Mouse (Mus musculus) urinary bladder, postnatal 25 days (tissue): ENCODE results near the gene Rft1.

Experiments
- DNase-seq: peaks from one replicate; pipeline ENCODE4 v3.0.0; 2022; ENCODE audit warnings: low spot score

Rft1 gene

DNA sequence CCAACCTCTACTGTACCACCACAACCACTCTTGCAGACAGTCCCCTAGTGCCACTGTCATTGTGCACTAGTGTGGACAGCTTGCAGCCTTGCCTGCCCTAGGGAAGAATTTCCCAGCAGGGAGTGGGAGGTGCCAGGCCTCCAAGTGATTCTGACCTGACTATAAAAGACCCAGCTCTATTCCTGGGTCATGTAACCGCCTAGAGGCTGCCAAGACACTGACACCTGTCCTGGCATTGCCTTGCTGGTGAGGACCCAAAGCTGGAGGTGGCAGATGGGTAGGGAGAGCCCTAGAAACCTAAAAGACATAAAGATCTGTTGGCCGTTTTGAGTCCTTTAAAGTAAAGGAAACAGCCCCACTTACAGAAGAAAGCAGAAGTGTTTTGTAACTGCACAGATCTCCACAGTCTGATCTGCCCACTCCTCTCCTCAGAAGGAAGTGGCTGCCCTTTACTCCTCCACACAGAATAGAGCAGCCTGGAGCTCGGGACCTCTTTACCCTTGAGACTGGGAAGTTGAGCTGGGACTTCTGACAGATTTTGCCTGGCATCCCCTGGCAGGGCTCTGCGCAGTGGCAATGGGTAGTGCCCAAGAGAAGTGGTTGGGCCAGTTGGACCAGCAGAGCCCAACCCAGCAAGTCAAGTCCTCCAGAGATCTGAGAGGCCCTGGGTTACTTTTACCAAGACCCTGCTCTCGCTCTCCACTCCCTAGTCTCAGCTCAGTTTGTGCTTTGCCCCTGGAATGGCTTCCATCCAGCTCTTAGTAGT is 23.2 kb upstream of the Rft1 start:
- peak; percentile 40 for DNase-seq

DNA sequence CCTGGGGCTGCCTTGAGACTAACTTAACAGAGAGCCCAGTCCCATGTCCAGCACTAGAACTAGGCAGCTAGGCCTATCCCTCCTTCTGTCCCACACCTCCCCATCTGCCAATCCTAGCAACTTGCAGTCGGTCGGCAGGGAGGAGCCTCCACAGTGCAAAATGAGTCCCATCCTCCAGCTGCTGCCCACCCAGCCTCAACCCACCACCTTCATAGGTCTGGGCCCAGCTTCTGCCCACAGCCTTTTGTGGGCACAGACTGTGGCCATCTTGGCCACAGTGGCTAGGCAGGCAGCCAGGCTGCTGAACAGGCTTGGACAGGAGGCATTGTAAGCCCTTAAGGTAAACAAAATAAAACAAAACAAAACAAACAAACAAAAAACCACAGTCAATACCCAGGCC is 22.3 kb upstream of the Rft1 start:
- DNase-seq = no peak

DNA sequence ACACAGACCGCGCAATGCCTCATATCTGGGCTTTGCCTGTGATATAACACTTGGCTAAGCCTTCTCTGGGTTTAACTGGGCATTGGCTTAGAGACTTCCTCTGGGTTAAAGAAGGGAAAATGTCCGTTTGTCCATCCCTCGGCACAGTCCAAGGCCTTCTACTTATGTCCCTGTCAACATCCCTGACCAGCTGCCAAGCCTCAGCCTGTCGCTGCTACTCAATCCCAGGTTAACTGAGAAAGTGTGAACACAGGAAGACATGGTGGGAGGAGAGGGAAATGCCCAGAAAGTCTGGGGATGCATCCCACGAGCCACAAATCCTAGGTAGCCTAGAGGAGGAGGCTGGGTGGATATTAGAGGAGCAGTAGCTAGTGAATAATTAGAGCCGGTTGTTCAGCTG is 20.5 kb upstream of the Rft1 start:
- DNase-seq = no peak

DNA sequence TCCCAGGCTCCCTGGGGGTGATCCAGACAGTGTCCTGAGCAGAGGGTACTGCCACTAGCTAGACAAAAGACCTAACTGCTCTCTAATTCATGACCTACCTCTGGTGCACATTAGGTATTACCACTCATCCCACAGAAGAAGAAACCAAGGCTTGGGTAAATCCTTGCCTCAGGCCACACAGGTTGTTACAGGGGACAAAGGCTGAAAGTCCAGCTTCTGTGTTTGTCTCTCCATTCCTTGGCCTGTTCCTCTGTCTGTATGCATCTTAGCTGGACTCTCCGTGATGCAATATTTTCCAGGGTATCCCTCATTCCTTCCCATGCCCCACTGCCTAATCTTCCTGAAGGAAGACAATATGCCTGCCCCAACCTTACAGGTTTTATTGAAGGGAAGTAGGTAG is 19.7 kb upstream of the Rft1 start:
- DNase-seq = no peak

DNA sequence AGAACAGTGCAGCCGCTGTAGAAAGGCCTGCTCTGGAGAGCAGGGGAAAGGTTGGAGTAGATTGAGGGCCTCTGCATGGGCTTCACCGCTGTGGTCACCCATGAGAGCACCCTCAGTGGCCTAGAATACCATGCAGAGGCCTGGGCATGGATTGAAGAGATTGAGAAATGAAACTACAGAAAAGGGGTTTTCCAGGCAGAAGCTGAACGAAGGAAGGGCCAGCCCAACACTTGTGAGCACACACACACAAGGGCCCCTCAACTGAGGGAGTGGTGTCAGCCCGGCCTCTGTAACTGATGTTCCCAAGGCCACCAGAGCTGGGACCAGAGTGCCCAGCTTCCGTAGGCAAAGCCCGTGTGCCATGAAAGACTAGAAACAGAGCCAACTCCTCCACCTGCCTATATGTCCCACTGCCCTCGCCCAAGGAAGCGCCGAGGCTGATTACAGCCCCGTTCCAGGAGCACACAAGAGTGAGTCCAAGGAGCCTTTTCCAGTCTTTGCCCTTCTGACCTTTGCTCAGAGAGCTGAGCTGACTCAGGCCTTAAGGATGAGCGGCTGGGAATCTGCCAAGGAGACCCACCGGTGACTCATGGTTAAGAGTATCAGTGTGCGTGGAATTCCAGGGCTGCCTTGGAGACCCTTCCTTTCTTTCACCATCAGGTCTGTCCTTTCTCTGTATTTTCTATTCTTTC is 18.8 kb upstream of the Rft1 start:
- DNase-seq = no peak

DNA sequence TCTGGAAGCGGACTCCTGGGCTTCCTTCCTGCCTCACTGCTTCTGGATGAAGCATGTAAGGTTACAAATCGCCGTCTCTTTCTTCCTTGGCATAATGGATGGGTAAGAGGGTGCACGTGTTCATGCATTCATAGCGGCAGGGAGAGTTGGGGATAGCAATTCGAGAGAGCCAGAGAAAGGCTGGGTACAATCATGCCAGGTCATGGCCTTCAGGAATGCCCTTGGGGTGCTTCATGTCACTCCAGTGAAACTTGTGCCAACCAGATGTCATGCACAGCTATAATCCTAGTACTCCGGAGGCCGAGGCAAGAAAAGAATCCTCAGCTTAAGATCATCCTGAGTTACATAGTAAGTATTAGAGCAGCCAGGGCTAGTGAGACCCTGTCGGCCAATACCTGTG is 17.7 kb upstream of the Rft1 start:
- no peak for DNase-seq

DNA sequence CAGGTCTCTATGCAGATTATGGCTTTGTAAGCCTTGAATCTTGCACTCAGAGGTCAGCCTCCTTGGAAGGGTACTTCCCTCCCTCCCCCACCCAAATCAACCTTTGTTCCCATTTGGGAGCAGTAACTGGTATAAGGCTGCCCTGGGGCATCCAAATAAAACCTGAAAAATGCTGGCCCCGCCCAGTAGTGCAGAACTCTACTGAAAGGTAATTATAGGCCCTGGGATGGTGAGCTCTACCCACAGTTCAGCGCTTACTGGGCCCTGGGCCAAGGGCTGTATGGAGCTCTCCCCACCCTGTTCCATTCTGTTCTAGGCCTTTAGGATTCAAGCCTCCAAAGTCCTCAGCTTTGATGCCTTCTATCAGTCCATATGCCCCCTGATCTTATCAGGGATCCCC is 17.1 kb upstream of the Rft1 start:
- DNase-seq = no peak

DNA sequence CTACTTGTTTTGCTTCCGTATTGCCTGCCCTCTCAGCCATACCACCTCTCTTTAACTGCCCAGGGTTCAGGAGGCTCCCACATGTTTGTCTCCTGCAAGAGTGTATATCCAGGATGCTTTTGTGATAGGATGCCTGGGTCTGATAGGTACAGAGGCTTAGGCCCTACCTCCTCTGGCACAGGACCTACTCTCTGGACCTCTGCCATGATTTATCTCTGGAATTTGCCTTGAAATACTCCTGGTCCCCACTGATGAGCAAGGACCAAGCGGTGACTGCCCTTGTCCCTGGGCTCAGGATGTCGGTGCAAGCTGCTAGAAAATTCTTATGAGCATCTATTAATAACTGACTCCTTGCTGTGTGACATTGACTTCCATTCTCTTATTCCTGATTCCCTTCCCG is 16.2 kb upstream of the Rft1 start:
- DNase-seq = no peak

DNA sequence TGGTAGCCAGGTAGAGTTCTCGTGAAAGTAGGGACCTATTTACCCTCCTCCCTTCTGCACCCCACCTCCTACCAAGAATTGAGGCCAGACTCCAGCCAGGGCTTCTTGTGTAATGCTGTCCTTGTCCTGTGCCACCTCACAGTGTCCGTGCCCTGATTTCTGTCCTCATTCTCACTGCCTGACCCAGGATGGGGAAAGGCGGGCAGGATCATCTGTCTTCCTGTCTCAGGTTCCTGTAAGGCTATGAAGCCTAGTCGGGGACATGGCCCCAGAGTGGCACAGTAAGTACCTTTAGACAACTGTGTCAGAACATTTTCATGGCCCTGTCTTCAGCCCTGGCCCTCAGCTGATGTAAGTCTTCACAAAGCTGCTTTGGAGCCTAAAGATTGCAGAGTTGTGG is 15.5 kb upstream of the Rft1 start:
- no peak for DNase-seq

DNA sequence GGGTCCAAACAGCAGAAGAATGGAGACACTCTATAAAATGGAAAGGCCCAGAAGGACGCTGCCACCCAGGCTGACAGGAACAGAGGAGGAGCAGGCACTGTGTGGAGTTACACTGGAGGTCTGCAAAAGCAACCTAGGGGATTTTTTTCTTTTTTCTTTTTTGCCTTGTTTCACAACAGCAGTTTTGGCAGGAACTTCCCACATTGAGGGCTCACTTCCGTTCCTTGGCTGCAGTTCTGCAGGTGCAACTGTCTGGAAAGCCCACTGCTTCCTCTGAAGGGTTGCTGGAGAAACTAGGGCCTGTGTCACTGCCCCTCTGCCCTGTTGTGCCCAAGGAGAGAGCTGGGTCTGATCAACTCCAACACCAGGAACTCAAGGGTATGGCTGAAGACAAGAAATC is 12.4 kb upstream of the Rft1 start:
- DNase-seq = no peak

DNA sequence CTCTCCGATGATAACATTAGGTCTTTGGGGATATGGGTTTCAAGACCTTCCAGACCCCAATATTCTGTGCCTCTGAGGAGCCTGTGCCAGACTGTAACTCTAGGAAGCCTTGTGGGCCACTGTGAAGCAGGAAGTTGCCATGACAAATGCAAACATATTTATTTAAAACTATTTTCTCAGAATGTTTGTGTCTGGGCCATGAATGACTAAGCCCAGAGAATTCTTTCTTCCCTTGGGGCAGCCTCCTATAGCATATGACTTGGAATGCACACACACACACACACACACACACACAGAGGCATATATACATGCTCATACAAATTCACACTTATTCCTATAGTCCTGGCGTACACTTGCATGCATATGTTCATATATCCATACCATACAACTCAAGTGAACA is 10.1 kb upstream of the Rft1 start:
- DNase-seq = no peak

DNA sequence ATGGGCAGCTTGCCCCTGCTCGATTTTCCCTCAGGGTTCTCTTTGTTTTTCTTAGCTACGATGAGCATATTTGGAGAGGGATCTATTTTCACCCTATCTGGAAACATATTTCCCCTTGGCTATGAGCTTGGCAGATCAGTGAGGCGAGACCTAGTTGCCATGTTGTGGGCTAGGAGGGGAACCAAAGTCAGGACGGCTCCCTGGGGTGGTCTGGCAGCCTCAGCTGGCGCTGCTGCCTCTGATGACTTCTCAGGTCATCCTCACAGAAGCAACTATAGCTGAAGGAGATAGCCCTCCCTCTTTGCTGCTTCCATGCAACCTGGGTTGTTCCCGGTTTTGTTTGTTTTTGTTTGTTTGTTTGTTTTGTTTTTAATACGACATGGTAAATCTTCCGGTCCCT is 9.1 kb upstream of the Rft1 start:
- no peak for DNase-seq

DNA sequence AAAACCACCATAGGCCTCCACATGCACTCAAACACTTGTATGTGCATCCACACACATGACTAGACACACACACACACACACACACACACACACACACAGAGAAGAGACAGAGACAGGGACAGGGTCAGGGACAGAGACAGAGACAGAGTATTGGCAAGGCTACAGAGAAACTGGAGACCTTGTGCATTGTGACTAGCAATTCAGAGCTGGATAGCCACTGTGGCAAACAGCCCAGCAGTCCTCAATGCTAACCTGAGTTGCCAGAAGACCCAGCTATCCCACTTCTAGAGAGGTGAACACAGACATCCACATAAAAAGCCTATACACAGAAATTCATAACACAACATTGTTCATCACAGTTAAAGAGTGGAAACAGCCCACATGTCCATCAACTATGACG is 7.7 kb upstream of the Rft1 start:
- DNase-seq = no peak

DNA sequence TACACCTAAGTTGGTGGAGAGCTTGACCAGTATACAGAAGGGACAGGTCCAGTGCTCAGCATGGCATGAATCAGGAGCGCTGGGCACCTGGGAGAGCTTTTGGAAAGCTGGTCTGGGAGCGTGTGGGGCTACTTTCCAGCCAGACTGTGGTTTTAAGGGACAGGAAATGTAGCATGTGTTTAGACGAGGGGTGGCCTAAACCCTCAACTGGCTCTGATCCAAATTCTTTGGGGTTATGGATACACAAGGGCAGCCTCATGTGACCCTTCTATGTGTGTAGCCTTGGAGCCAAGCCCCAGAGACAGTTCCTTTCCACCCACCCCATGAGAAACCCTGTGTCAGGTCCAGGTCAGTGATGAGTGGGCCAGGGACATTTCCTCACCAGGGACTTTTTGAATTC is 5.7 kb upstream of the Rft1 start:
- DNase-seq = no peak

DNA sequence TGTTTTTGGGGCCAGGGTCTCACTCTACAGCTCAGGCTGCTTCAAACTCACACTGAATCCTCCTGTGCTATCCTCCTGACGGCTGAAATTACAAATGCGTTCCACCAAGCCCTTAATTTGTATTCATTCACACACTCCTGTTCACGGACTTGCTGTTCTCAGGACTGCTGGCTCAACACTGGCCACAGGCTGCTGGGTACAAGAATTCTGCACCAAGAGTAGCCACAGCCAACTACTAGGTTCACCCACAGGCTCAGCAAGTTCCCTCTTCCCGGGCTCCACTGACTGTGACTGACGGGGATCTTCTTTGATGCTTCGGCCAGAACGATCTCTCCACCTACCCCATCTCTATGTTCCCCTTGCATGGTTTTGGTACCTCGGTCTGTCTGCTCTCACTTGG is 4.4 kb upstream of the Rft1 start:
- no peak for DNase-seq

DNA sequence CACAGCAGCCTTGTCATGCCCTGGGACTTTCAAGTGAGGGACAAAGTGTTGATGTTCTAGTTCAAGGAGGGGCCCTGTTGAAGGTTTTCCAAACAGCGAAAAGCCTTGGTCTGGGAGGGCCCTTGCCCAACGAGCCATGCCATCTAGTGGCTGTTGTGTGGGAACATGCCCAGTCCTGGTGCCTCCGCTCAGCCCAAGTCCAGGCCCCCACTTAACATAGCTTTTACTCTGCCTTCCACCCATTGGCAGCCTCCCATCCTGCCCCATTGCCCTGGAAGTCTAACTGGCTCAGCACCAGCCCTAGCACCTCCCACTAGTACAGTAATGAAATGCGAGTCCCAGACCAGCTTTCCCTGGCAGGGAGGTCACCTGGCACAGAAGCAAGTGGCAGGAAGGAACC is 3.2 kb upstream of the Rft1 start:
- DNase-seq = peak; percentile 29

DNA sequence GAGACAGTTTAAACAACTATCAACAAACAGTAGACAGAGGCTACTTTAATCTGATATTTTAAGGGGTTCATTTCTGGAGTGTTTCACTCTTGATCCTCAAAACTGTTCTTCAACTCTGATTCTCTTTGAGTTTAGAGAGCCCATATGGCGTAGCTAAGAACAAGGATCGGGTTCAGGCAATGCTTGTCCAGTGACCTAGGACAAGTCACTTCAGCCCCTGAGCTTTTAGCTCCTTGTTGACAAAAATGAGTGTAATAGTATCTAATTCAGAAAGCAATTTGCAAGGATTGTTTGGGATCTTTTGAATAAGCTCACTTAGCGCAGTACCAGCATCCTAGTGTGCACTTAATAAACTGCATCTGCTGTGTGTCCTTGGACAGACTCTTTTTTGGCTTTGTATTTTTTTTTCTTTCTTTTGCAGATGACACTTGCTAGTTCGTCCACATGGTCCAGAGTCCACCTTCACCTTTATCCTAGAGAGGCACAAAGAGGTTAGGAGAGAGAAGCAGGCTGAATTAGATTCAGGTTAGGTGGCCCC is 600 bp downstream of the Rft1 start:
- DNase-seq = no peak

DNA sequence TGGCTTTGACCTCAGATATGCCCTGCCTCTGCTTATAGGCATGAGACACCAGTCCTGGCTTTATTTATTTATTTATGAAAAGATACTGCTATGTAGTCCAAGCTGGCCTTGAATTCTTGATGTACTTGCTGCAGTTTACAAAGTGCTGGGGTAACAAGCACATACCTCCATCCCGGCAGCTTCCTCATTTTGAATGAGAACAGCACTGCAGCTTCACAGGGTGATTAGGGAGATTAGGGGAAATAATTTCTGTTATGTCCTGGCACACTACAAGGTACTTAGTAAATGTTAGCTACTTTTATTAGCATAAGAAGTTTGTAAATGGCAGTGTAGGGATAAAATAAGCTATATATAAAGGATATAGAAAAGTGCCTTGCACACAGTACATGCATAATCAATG is 1.4 kb downstream of the Rft1 start:
- no peak for DNase-seq

DNA sequence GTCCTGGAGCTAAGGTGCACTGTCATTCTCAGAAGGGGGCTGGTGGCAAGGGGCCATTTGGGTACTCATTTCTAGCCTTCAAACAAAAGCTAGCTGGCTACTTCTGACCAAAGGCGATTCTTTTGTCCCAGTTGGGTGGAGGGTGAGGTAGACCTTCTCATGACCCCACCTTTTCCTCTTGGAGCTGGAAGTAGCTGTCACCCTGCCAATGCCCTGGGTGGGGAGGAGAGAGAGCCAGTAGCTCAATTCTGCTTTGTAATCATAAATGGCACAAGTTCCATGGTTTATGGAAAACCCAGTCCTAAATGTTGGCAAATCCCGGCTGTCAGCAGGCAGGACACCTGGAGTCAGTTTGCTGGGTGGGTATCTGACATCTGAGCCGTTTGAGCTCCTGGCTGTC is 11.9 kb downstream of the Rft1 start:
- no peak for DNase-seq

DNA sequence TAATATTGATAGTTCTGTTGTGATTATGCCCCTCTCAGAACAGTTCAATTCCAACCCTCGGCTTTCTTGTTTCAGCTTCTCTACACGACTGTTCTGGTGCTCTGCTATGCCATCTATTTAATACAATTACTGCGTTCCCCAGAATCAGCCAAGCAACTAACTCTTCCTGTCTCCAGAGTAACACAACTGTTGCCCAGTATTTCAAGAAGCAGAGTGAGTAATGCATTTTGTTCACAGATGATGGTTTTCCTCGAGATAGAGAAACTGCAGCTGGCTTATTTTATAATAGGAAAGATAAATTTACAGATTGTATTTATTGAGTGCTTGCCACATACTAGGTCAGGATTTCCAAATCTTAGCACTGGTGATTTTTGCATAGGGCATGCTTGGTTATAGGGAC is 12.4 kb downstream of the Rft1 start:
- no peak for DNase-seq

DNA sequence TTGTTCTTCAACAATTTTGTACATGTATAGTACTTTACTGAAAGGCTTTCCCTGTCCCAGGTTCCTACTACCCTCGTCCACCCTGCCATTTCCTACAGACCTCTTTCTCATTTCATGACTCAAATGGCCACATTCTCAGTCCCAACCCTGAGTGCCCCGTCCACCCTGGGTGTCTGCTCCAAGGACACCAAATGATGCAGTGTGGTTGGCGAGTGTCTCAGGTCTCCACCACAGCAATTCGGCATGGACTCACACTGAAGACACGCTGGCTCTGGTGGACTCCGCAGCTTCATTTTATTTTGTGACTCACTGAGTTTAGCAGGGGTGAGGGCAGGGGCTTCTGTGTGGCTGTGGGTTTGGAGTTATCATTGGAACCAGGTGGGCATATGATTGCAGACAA is 16.0 kb downstream of the Rft1 start:
- DNase-seq = no peak

DNA sequence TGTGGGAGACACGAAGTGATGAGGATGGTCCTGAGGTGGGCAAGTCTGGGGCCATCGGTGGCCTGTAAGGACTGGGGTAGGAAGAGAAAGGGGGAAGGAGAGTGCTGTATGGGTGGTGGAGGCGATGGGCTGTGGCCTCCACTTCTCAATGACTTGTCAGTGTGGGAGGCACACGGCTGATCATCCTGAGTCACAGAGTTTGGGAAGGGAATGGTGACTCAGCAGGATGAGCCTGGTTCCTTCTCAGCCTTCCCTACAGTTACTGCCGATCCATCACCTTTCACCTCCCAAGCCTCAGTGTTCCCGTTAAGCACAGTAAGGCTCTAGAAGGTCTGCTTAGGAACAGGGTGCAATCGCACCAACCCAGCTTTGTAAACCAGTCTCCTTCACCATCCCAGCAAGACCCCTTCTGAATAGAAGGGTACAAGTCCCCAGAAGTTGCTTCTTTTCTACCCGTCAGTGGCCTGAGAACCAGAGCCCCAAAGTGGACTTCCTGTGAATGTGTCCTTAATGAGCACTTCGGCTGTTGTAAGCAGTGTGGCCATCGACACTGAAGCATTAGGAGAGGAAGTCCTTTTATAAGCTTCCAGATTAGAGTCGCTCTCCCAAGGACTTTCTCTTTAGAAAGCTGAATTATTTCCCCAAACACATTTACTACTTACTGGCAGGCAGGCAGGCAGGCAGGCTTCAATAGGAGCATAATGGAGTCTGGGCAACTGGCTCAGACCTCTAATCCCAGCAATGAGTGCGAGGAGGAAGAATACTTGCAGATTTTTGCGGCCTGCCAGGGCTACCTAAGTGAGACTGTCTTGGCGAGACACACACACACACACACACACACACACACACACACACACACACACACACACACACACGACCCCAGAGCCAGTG is 17.2 kb downstream of the Rft1 start:
- no peak for DNase-seq

DNA sequence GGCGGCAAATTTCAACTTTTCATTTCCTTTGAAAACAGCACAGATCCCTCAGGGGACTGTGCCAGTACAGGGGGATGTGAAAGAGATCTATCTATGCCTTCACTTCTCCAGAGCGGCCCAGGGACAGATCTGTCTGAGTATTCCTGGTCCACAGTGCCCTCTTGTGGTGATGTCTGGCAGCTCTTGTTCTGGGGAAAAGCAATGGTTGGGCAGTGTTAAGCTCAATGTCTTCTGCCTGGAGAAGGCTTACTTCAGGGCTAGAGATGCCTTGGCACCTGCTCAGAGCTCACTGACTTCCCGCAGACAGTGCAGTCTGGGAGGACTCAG is 17.8 kb downstream of the Rft1 start:
- peak; percentile 84 for DNase-seq
